Mouse (Mus musculus) induced T-regulatory cell, adult 2 months (primary cell): Measurements from ENCODE around the gene Dusp15.
A peak's percentile ranks its signal among the peaks of the same experiment; 100 is the strongest.

Experiments
- DNase-seq: peaks from one replicate; pipeline ENCODE4 v3.0.0-alpha.2; 2012; ENCODE audit warnings: low read depth

The Dusp15 gene

GRCm38 (mm10) chr2:152931456-152932160, 19.9 kb downstream of the Dusp15 start:
- DNase-seq = no peak

GRCm38 (mm10) chr2:152930276-152930675, 21.2 kb downstream of the Dusp15 start:
- DNase-seq = no peak

- DNase-seq = no peak
Measured at GRCm38 (mm10) chr2:152928988-152929370, 22.5 kb downstream of the Dusp15 start.

- no peak for DNase-seq
Measured at GRCm38 (mm10) chr2:152928219-152928987, 23.1 kb downstream of the Dusp15 start.

- DNase-seq = no peak
Measured at GRCm38 (mm10) chr2:152927371-152927770, 24.1 kb downstream of the Dusp15 start.

- DNase-seq = no peak
Measured at GRCm38 (mm10) chr2:152926896-152927295, 24.6 kb downstream of the Dusp15 start.

- no peak for DNase-seq
Measured at GRCm38 (mm10) chr2:152925189-152925872, 26.2 kb downstream of the Dusp15 start.

- DNase-seq = no peak
Measured at GRCm38 (mm10) chr2:152924543-152924942, 27.0 kb downstream of the Dusp15 start.

GRCm38 (mm10) chr2:152924128-152924527, 27.4 kb downstream of the Dusp15 start:
- no peak for DNase-seq

GRCm38 (mm10) chr2:152923621-152924020, 27.9 kb downstream of the Dusp15 start:
- DNase-seq = no peak

- DNase-seq = no peak
Measured at GRCm38 (mm10) chr2:152922376-152922775, 29.1 kb downstream of the Dusp15 start.

- DNase-seq = no peak
Measured at GRCm38 (mm10) chr2:152917671-152918070, 33.8 kb downstream of the Dusp15 start.

- DNase-seq = no peak
Measured at GRCm38 (mm10) chr2:152916111-152916510, 35.4 kb downstream of the Dusp15 start.

GRCm38 (mm10) chr2:152915453-152915852, 36.0 kb downstream of the Dusp15 start:
- no peak for DNase-seq

GRCm38 (mm10) chr2:152914310-152915120, 37.0 kb downstream of the Dusp15 start:
- peak; percentile 90 for DNase-seq

- no peak for DNase-seq
Measured at GRCm38 (mm10) chr2:152913471-152913870, 38.0 kb downstream of the Dusp15 start.

- DNase-seq = no peak
Measured at GRCm38 (mm10) chr2:152911432-152911831, 40.1 kb downstream of the Dusp15 start.

- no peak for DNase-seq
Measured at GRCm38 (mm10) chr2:152911031-152911430, 40.5 kb downstream of the Dusp15 start, which contains the start of gene Mylk2. Gene Mylk2 (plus strand): TSS chr2:152911352.

GRCm38 (mm10) chr2:152909848-152910247, 41.6 kb downstream of the Dusp15 start:
- no peak for DNase-seq

- DNase-seq = peak; percentile 21
Measured at GRCm38 (mm10) chr2:152907114-152907943, 44.2 kb downstream of the Dusp15 start.
